Comparison of ENCODE assay signal across 8 mouse cellular contexts in genomic region chr17:21384057-21384411, GRCm38 (mm10). TPM values are rescaled to one million over a fixed set of nuclear protein-coding genes. Genes with fewer than 3 reads are reported as not detected.
DNase-seq lines count a peak whose midpoint lies in the region; ATAC-seq and TF ChIP-seq lines count a peak whose summit lies in the region.

No protein-coding gene starts in this region.

- DNase-seq in spleen, adult 2 months (ENCODE audit: low read depth in 1 of 2, low spot score in 2 of 2), result peak in 1 of 2 experiments; percentile 19
- DNase-seq in spleen, adult 12 weeks (ENCODE audit: low spot score), result no peak
- no peak for DNase-seq in limb, embryonic 11.5 days (ENCODE audit: low spot score)
- no peak for DNase-seq in spleen, postnatal 10 days (ENCODE audit: low spot score in 2 of 2)
- no peak for DNase-seq in ovary, postnatal 14 days (ENCODE audit: low spot score)
- DNase-seq in kidney, adult 11 months, result no peak

- no peaks in the 10 kb centered on the region for H3K36me3 ChIP-seq in spleen, adult 2 months (ENCODE audit: control insufficient read depth, insufficient read depth, low read length)
- no peaks in the 10 kb centered on the region for H3K36me3 ChIP-seq in embryonic facial prominence, embryonic 15.5 days
- H3K36me3 ChIP-seq in limb, embryonic 11.5 days (ENCODE audit: control insufficient read depth, insufficient read depth, low read length), result no peaks in the 10 kb centered on the region
- no peaks in the 10 kb centered on the region for H3K36me3 ChIP-seq in midbrain, embryonic 16.5 days (ENCODE audit: control insufficient read depth, insufficient read depth, low read length)

- H3K9me3 ChIP-seq in embryonic facial prominence, embryonic 15.5 days (replicated peaks), result no peaks in the 10 kb centered on the region
- no peaks in the 10 kb centered on the region for H3K9me3 ChIP-seq in limb, embryonic 11.5 days (ENCODE audit: control insufficient read depth, low read length)
- no peaks in the 10 kb centered on the region for H3K9me3 ChIP-seq in midbrain, embryonic 16.5 days (replicated peaks; ENCODE audit: control insufficient read depth, low read length, poor library complexity, severe bottlenecking)

- no peak for TF ChIP-seq POLR2A in spleen, adult 2 months (IDR thresholded peaks at IDR 0.05; ENCODE audit: low read depth, low read length)

- H3K4me2 ChIP-seq in embryonic facial prominence, embryonic 15.5 days (replicated peaks), result peak overlapping the region; percentile 81
- peak overlapping the region; percentile 72 for H3K4me2 ChIP-seq in limb, embryonic 11.5 days (ENCODE audit: low read depth, severe bottlenecking)
- H3K4me2 ChIP-seq in midbrain, embryonic 16.5 days (ENCODE audit: low read length), result peak overlapping the region; percentile 63

- 0 out of 2 replicates have a peak, but pooled peaks cover 1% of the 10 kb centered on the region for H3K27me3 ChIP-seq in spleen, adult 2 months (ENCODE audit: control insufficient read depth, insufficient read depth, low read length)
- no peaks in the 10 kb centered on the region for H3K27me3 ChIP-seq in embryonic facial prominence, embryonic 15.5 days
- H3K27me3 ChIP-seq in limb, embryonic 11.5 days (ENCODE audit: control insufficient read depth, insufficient read depth, low read length), result no peaks in the 10 kb centered on the region
- no peaks in the 10 kb centered on the region for H3K27me3 ChIP-seq in midbrain, embryonic 16.5 days (ENCODE audit: control insufficient read depth, insufficient read depth, low read depth, low read length)

- peak overlapping the region; percentile 33 for H3K9ac ChIP-seq in embryonic facial prominence, embryonic 15.5 days
- H3K9ac ChIP-seq in limb, embryonic 11.5 days (ENCODE audit: low read length), result peak overlapping the region; percentile 34; the same call in 1 of the 2 replicates
- peak overlapping the region; percentile 65 for H3K9ac ChIP-seq in midbrain, embryonic 16.5 days (ENCODE audit: low read depth, low read length)

- no peaks in the 10 kb centered on the region; the same call in 1 of the 2 replicates for H3K4me1 ChIP-seq in spleen, adult 2 months (ENCODE audit: control insufficient read depth, insufficient read depth, insufficient read length)
- no peaks in the 10 kb centered on the region for H3K4me1 ChIP-seq in embryonic facial prominence, embryonic 15.5 days
- H3K4me1 ChIP-seq in limb, embryonic 11.5 days (ENCODE audit: control insufficient read depth, insufficient read depth, low read length), result no peaks in the 10 kb centered on the region
- peaks cover 9% of the 10 kb centered on the region for H3K4me1 ChIP-seq in midbrain, embryonic 16.5 days (ENCODE audit: control insufficient read depth, insufficient read depth, low read length)

- no peak for TF ChIP-seq CTCF in spleen, adult 2 months (IDR thresholded peaks at IDR 0.05; ENCODE audit: extremely low read depth, insufficient read depth, insufficient read length, insufficient replicate concordance)

- peak overlapping the region; percentile 67 for H3K4me3 ChIP-seq in spleen, adult 2 months (ENCODE audit: extremely low read depth, insufficient read depth, insufficient read length)
- H3K4me3 ChIP-seq in embryonic facial prominence, embryonic 15.5 days (replicated peaks), result peak overlapping the region; percentile 55
- H3K4me3 ChIP-seq in limb, embryonic 11.5 days (ENCODE audit: low read depth, low read length), result peak overlapping the region; percentile 44
- peak overlapping the region; percentile 48 for H3K4me3 ChIP-seq in midbrain, embryonic 16.5 days (ENCODE audit: low read depth, low read length)

- H3K27ac ChIP-seq in spleen, adult 2 months (ENCODE audit: insufficient read depth, low read length), result peak overlapping the region; percentile 78
- peak overlapping the region; percentile 61 for H3K27ac ChIP-seq in embryonic facial prominence, embryonic 15.5 days (replicated peaks)
- no peak overlapping the region for H3K27ac ChIP-seq in limb, embryonic 11.5 days (replicated peaks; ENCODE audit: low read depth, low read length)
- no peak overlapping the region for H3K27ac ChIP-seq in midbrain, embryonic 16.5 days (ENCODE audit: low read length)

- 0 out of 2 replicates have a peak, but pooled peaks have one; percentile 11 for ATAC-seq in embryonic facial prominence, embryonic 15.5 days (ENCODE audit: insufficient number of reproducible peaks, low FRiP score, low TSS enrichment, low read depth)
- ATAC-seq in limb, embryonic 11.5 days (ENCODE audit: insufficient number of reproducible peaks, low FRiP score, low TSS enrichment, low read depth), result peak; percentile 55
- peak; percentile 77; the same call in 1 of the 2 replicates for ATAC-seq in midbrain, embryonic 16.5 days

- 6% methylated on average over 8 of the region's 8 CpGs for WGBS in spleen, adult 2 months
- 15% methylated on average over 8 of the region's 8 CpGs for WGBS in embryonic facial prominence, embryonic 15.5 days
- 17% methylated on average over 8 of the region's 8 CpGs for WGBS in limb, embryonic 11.5 days
- WGBS in midbrain, embryonic 16.5 days, result 12% methylated on average over 8 of the region's 8 CpGs

RNA-seq across cellular contexts. Expression of gene Zfp677, which starts 0.5 kb away (rescaled TPM):
- polyA plus RNA-seq in spleen, adult 2 months (2012; rRNA removed), result 0.26 and 0.30 TPM in 2 replicates
- 3.1 and 3.4 TPM in 2 replicates for polyA plus RNA-seq in embryonic facial prominence, embryonic 15.5 days (2015; fragmentation: Nextera tagmentation; extraction: Ambion mirVana)
- polyA plus RNA-seq in limb, embryonic 11.5 days (2014; fragmentation: Nextera tagmentation; extraction: Ambion mirVana), result 1.9 and 2.7 TPM in 2 replicates
- 5.8 and 6.1 TPM in 2 replicates for polyA plus RNA-seq in midbrain, embryonic 16.5 days (2015; fragmentation: Nextera tagmentation; extraction: Ambion mirVana)

RNA-seq across cellular contexts. Expression of gene Zfp54, which starts 39.0 kb away (rescaled TPM):
- 0.34 and 0.38 TPM in 2 replicates for polyA plus RNA-seq in spleen, adult 2 months (2012; rRNA removed)
- polyA plus RNA-seq in embryonic facial prominence, embryonic 15.5 days (2015; fragmentation: Nextera tagmentation; extraction: Ambion mirVana), result 4.6 and 5.6 TPM in 2 replicates
- polyA plus RNA-seq in limb, embryonic 11.5 days (2014; fragmentation: Nextera tagmentation; extraction: Ambion mirVana), result 2.7 and 4.5 TPM in 2 replicates
- polyA plus RNA-seq in midbrain, embryonic 16.5 days (2015; fragmentation: Nextera tagmentation; extraction: Ambion mirVana), result 6.3 and 7.8 TPM in 2 replicates

Comparison
In these comparisons a context has a peak if more than half of its experiments do, and no peak if none do; other contexts are left out.
1. H3K27ac ChIP-seq: peak in spleen, adult 2 months (single experiment) and embryonic facial prominence, embryonic 15.5 days (single experiment); none in limb, embryonic 11.5 days (single experiment) and midbrain, embryonic 16.5 days (single experiment).
2. ATAC-seq: peak in every context shown above with its lines; median percentile 77 in midbrain, embryonic 16.5 days; 55 in limb, embryonic 11.5 days; 11 in embryonic facial prominence, embryonic 15.5 days.
3. Peak in every context shown above with its lines, with median percentiles within 50 percentile points of each other: H3K4me3 ChIP-seq, H3K4me2 ChIP-seq and H3K9ac ChIP-seq.